Comparison of ENCODE assay signal across 8 mouse cellular contexts in the genomic region with DNA sequence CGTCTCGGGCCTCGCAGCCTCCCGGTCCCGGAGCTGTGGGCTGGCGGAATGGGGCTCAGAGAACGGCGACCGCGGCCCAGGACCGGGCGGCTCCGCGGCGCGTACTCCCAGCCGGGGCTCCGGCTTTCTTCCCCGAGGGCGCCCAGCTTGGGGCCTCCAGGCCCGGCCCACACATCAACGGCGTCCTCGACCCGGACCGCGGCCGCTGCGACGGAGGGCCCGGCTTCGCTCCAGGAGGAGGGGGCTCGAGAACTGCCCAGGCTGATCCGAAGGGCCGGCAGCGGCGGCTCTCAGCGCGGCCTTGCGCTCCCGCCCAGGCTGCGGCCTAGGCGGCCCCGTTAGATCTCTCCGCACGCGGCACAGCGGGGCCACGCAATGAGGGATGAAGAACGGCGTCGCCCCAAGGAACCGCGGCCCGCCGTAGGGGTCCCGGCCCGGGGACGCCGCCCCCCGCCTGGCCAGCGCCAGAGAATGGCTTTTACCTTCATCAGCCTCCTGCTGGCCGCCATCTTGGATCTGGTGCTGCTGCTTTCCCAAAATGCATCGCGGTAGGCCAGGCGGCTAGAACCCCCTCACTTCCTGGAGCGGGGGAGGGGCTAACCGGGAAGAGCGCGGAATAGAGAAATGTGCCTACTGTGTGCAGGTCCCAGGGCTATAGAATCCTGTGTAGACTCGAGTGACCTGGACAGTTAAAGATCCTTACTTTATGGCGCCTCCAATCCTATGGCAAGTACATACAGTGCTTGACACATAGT. TPM values are rescaled to one million over a fixed set of nuclear protein-coding genes. Genes with fewer than 3 reads are reported as not detected.
A peak's percentile ranks its signal among the peaks of the same experiment; 100 is the strongest.
DNase-seq lines count a peak whose midpoint lies in the region; ATAC-seq and TF ChIP-seq lines count a peak whose summit lies in the region.

No protein-coding gene starts in this region.

- no peak for TF ChIP-seq CTCF in thymus, adult 2 months (IDR thresholded peaks at IDR 0.05; ENCODE audit: borderline replicate concordance, control insufficient read depth, extremely low read depth, insufficient read depth, low read length, poor library complexity)

- H3K9ac ChIP-seq in lung, embryonic 15.5 days, result peak overlapping the region; percentile 100

- WGBS in lung, embryonic 15.5 days, result 1% methylated on average over 65 of the region's 72 CpGs
- WGBS in thymus, adult 2 months, result under 1% methylated on average over 72 of the region's 72 CpGs

- peaks cover 20% of the 10 kb centered on the region for H3K4me1 ChIP-seq in lung, embryonic 15.5 days
- peaks cover 3% of the 10 kb centered on the region for H3K4me1 ChIP-seq in thymus, adult 2 months (replicated peaks; ENCODE audit: control insufficient read depth, insufficient read depth, low read length)

- H3K4me2 ChIP-seq in lung, embryonic 15.5 days, result peak overlapping the region; percentile 60

- peak; percentile 60; the same call in 1 of the 2 replicates for TF ChIP-seq POLR2A in thymus, adult 2 months (IDR thresholded peaks at IDR 0.05; ENCODE audit: control insufficient read depth, extremely low read depth, insufficient read depth, low read length, poor library complexity)

- H3K27ac ChIP-seq in lung, embryonic 15.5 days, result peak overlapping the region; percentile 74
- no peak overlapping the region for H3K27ac ChIP-seq in thymus, adult 2 months (ENCODE audit: control insufficient read depth, insufficient read depth, low read length)

- peak; percentile 86 for DNase-seq in MN1 (ENCODE audit: low spot score)
- peak; percentile 80 for DNase-seq in cerebellum, adult 8-10 months
- peak; percentile 81 for DNase-seq in forelimb bud, embryonic 11.5 days (ENCODE audit: low read depth, low spot score)
- peak; percentile 66 for DNase-seq in layer of hippocampus, adult 9-10 months (ENCODE audit: low spot score)
- DNase-seq in ovary, adult 18-20 months (ENCODE audit: low spot score), result peak; percentile 68
- peak; percentile 91 for DNase-seq in thymus, adult 2 months

- H3K36me3 ChIP-seq in lung, embryonic 15.5 days, result no peaks in the 10 kb centered on the region
- no peaks in the 10 kb centered on the region for H3K36me3 ChIP-seq in thymus, adult 2 months (ENCODE audit: control insufficient read depth, insufficient read depth, low read length)

- H3K4me3 ChIP-seq in lung, embryonic 15.5 days, result peak overlapping the region; percentile 100
- H3K4me3 ChIP-seq in thymus, adult 2 months (ENCODE audit: control insufficient read depth, insufficient read depth, low read length), result peak overlapping the region; percentile 100

- peak; percentile 72 to 82 for ATAC-seq in hematopoietic stem cell, adult 5-6 weeks (replicated peaks in 1 of 2; ENCODE audit: insufficient read depth in 1 of 2, low FRiP score in 2 of 2, low TSS enrichment in 1 of 2, low read depth in 1 of 2, poor library complexity in 2 of 2, severe bottlenecking in 2 of 2)
- peak; percentile 91 for ATAC-seq in lung, embryonic 15.5 days (ENCODE audit: borderline replicate concordance, extremely low read depth, low FRiP score, low TSS enrichment)

- H3K9me3 ChIP-seq in lung, embryonic 15.5 days, result no peaks in the 10 kb centered on the region

- H3K27me3 ChIP-seq in lung, embryonic 15.5 days, result peaks cover 1% of the 10 kb centered on the region; the same call in 1 of the 2 replicates
- H3K27me3 ChIP-seq in thymus, adult 2 months (ENCODE audit: control insufficient read depth, insufficient read depth, low read length), result no peaks in the 10 kb centered on the region

RNA-seq across cellular contexts. Expression of gene Ube2l3, which starts 1.3 kb away (rescaled TPM):
- total RNA-seq in hematopoietic stem cell, adult 5-6 weeks (2017), result 99.6 and 120 TPM in 2 replicates
- polyA plus RNA-seq in lung, embryonic 15.5 days (2015; fragmentation: Nextera tagmentation; extraction: Ambion mirVana), result 345 and 355 TPM in 2 replicates
- polyA plus RNA-seq in thymus, adult 2 months (2012; rRNA removed), result 70.5 and 75.0 TPM in 2 replicates

RNA-seq across cellular contexts. Expression of gene Rimbp3, which starts 7.3 kb away (rescaled TPM):
- 0.25 and 0.50 TPM in 2 replicates for total RNA-seq in hematopoietic stem cell, adult 5-6 weeks (2017)
- polyA plus RNA-seq in lung, embryonic 15.5 days (2015; fragmentation: Nextera tagmentation; extraction: Ambion mirVana), result 0.21 and 0.24 TPM in 2 replicates
- 0.41 and 0.51 TPM in 2 replicates for polyA plus RNA-seq in thymus, adult 2 months (2012; rRNA removed)

RNA-seq across cellular contexts. Expression of gene Hic2, which starts 32.2 kb away (rescaled TPM):
- total RNA-seq in hematopoietic stem cell, adult 5-6 weeks (2017), result 2.9 and 3.9 TPM in 2 replicates
- 4.3 TPM in 2 replicates for polyA plus RNA-seq in lung, embryonic 15.5 days (2015; fragmentation: Nextera tagmentation; extraction: Ambion mirVana)
- 6.0 and 7.0 TPM in 2 replicates for polyA plus RNA-seq in thymus, adult 2 months (2012; rRNA removed)

RNA-seq across cellular contexts. Expression of gene Ccdc116, which starts 54.1 kb away (rescaled TPM):
- 0.35 and 4.3 TPM in 2 replicates for total RNA-seq in hematopoietic stem cell, adult 5-6 weeks (2017)
- polyA plus RNA-seq in lung, embryonic 15.5 days (2015; fragmentation: Nextera tagmentation; extraction: Ambion mirVana), result 0.31 and 0.48 TPM in 2 replicates
- 3.5 and 3.7 TPM in 2 replicates for polyA plus RNA-seq in thymus, adult 2 months (2012; rRNA removed)

RNA-seq across cellular contexts. Expression of gene Ydjc, which starts 56.7 kb away (rescaled TPM):
- 16.1 and 16.8 TPM in 2 replicates for total RNA-seq in hematopoietic stem cell, adult 5-6 weeks (2017)
- 6.4 TPM in 2 replicates for polyA plus RNA-seq in lung, embryonic 15.5 days (2015; fragmentation: Nextera tagmentation; extraction: Ambion mirVana)
- 19.3 and 21.4 TPM in 2 replicates for polyA plus RNA-seq in thymus, adult 2 months (2012; rRNA removed)
